Mouse (Mus musculus): Measurements from ENCODE around the gene Mylk4.

The Mylk4 gene

DNA sequence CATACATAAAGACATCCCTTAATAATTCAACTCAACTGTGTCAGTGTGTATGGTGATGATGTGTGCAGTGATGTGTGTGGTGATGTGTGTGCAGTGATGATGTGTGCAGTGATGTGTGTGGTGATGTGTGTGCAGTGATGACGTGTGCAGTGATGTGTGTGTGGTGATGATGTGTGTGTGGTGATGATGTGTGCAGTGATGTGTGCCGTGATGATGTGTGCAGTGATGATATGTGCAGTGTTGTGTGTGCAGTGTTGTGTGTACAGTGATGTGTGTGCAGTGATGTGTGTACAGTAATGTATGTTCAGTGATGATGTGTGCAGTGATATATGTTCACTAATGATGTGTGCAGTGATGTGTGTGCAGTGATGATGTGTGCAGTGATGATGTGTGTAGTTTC is 75.9 kb downstream of the Mylk4 start:
- DNase-seq (ENCODE audit: low read depth, low spot score) = no peak

DNA sequence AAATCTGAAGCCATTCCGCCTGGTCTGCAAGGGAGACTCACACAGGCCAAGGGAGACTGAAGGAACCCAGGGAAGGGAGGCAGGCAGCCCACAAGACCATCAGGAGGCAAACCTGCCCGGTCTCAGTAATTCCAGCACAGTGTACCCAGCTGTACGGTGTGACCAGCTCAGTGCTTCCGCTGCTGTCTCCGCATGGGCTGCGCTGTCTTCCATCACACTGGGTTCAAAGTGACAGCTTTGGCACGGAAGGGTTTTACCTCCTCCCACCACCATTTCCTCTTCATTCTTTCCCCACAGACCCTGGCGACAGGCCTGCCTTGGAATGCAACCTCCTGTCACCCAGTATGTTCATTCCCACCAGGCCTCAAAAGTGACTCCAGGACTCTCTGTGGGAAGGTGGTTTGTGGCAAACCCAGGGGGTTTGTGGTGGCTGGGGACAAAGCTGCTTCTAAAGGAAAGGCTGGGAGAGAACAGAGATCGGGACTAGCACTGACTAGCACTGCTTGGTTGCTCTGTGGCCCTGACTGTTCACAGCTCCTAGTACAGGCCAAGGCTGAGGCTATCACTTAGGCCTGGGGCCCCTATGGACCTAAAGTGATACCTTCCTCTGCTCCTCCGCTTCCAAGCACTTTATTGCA is 77.0 kb downstream of the Mylk4 start:
- no peak for DNase-seq (ENCODE audit: low read depth, low spot score)

DNA sequence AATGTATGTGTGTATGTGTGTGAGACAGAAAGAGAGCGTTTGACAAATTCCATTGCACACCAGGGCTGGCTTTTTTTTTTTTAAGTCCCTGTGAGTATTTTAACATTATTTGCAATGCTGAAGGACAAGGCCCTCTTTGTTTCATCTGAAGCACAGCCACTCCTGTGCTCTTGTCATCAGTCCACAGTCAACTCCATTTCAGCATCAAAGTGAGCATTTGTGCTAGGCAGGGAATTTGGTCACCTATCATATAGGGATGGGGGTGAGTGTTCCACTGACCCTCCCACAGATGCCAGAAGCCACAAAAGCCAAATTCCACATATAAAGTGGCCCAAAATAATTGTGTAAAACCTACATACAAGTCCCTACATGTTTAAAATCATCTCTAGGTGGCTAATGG is 78.4 kb downstream of the Mylk4 start:
- no peak for DNase-seq (ENCODE audit: low read depth, low spot score)

DNA sequence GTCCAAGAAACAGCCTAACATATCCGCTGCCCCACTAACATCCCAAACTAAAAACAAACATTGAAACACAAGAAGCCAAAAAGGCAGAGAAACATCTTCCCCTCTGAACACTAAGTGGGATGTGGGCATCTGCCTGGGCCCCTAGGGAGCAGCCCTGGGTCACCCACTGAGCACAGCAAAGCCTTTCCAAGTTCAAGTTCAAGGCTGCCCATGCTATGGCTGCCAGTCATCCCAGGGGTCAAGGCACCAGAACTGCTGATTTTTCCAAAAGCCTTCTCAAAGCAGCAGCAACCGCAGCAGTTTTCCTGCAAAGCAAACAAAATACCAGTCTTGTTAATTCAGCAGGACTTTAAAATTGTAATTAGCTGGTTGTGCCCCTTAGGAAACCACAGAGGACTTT is 78.8 kb downstream of the Mylk4 start:
- no peak for DNase-seq (ENCODE audit: low read depth, low spot score)

DNA sequence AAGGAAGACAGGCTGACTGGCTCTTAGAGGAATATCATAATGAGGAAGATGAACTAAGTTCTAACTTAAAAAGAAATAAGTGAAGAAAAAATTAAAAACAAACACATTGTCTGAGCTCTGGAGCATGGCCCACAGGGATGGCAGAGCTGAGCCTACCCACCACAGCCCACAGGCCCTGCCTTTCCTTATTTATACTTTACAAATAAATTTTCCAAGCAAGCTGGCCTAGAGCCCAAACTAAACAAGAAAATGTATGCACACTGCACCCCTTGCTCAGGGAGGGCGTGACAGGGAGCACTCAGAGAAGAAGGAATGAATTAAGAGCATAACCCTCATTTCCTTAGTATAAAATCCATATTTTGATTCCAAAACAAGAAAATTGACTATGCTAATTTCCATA is 82.2 kb downstream of the Mylk4 start:
- DNase-seq (ENCODE audit: low read depth, low spot score) = no peak

DNA sequence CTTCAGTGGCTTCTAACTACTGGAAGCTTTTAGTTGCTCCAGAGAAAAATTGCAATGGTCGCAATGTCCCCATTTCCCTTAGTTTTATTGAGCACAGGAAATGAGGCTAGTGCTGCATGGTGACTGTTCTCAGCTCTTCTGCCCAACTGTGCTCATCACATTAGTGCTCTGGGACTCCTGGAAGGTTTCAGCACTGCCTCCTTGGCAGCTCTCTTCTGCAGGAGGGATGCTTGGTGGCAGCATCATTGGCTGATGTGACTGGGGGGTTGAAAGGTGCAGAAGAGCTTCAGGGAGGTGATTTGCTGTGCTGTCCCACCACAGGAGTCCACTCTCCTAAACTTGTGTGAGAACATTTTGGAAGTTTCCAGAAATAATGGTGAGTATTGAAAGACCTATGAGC is 84.4 kb downstream of the Mylk4 start:
- DNase-seq (ENCODE audit: low read depth, low spot score) = no peak

DNA sequence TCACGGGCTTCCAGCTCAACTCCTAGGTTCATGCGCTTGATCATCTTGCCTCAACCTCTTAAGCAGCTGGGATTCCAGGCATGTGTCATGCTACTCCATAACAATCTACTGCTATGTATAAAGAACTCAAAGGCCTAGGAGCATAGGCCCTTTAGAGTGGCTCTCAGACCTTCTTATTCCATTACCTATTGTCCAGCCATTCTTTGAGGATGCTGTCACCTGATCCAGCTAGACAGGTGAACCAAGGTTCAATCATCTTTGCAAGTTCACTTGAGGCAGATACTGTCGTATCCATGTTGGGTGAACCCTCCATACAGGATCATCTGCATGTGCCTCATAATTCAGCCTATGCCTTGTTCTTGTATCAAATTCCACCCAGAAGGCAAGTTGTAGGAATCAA is 84.8 kb downstream of the Mylk4 start:
- no peak for DNase-seq (ENCODE audit: low read depth, low spot score)

DNA sequence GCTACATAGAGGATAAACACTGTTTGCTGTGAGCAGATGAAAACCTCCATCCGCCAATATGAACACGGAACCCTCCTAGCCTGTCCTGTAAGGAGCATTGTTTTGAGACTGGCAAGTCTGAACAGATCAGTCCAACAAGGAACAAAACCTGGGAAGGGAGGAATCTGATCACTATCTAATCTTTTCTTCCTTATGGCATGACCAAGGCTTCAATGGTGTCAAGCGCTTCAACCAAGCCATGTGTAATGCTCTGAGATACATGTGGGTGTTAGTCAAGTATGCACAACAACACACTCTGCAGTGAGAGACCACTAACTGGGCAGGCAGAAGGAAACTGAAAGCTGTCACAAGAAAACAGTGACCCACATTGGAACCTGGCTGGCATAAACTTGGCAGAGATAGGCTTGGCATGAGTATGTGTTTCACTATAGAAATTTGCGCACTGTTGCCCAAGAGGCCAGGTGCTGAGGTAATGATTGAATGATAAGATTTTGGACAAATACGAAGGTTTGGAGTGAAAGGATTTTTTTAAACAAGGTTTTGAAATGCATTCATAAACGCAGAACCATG is 89.8 kb downstream of the Mylk4 start:
- DNase-seq (ENCODE audit: low read depth, low spot score) = no peak

DNA sequence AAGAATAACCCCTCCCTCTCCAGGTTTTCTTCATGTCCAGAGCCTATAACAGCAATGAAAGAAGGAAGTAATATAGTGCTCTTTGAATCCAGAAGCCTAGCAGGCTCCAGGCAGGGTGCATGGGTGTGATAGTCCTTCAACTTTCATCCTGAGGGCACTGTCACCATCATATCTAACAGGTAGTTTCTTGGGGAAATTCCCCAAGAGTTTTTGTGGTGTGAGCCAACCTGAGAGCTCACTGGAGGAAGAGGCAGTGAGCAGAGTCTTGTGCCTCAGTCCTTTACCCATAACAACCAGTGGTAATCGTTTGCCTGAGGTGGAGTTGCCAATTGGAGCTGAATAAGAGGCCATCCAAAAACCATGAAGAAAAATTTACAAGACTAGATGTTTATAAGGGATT is 91.2 kb downstream of the Mylk4 start:
- DNase-seq (ENCODE audit: low read depth, low spot score) = no peak

DNA sequence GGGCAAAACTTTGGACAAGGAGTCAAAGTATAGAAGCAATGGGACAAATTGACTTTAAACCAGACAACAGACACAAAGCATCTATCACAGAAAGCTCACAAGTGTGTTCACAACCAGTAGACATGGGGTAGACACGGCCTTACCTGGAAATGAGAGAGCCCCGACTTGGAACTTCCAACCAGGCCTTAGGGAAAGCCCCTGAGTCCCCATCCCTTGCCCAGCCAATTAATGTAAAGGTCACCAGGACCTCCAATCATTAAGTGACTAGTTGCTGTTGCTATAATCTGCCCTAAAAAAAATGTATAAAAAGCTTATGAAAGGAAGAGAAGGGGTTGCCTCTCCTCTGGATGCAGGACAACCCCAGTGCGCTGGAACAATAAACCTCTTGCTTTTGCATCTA is 93.5 kb downstream of the Mylk4 start:
- DNase-seq (ENCODE audit: low read depth, low spot score) = no peak

DNA sequence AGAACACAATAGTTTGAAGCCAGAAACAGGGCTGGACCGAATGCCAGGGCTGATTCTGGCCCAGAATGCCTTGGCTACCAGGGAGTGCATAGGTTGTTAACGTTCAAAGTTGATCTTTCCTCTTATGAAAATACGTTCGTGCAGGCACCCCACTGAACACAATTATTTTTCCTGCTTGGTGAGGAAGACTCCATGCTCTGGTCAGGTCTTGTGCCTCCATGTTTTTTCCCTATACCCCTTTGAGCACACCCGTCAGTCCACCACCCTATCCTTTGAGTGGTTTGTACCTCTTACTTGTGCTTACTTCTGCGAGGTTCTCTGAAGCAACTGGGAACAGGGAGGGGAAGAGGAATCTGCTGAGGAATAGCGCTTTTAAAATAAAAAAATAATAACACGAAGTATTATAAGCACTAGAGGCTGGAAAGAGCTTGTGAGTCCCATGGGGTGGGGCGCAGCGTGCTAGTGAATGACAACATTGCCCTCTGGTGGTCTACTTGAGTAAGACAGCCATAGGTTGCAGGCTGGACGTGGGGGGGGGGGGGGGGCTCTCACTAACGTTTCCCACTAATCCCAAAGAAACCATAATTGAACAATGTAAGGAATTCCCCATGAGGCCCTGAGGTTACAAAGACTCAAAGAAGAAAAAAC is 102.8 kb downstream of the Mylk4 start:
- DNase-seq (ENCODE audit: low read depth, low spot score) = peak; percentile 84

DNA sequence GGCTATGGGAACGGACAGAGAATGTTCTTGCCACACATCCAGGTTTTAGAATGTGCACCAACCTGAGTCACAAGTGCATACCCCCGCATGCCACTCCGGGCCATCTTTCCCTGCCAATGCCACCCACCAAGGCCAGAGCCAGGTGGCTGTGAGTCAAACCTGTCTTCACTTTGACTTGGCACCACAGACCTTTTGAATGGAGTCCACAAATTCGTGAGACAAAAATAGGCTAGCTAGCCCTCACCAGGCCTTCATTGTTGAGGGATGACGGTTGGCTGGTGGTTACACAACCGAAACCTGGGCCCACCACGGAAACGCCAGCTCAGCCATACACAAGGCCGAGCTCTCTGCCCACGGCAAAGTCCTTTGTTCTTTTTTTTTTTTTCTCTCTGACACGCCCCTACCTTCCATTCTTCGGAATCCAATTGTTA is 103.6 kb downstream of the Mylk4 start:
- no peak for DNase-seq (ENCODE audit: low read depth, low spot score)

DNA sequence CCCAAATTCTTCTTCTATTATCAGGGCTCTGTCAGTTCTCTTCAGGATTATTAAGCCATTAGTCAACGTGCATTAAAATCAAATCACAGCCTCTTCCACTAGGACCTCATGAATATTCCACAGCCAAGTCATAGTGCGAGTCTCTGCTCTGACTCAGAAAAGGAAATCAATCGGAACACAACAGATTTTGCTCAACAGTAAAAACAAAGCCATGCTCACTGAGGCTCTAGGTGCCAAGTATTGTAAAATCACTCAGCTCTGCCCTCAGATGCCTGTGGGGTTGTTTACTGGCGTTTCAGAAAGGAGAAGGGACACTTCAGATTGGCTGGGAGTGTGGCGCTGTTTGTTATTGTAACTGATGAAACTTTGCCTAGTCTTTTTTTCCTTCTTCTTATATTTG is 104.8 kb downstream of the Mylk4 start:
- DNase-seq (ENCODE audit: low read depth, low spot score) = no peak

DNA sequence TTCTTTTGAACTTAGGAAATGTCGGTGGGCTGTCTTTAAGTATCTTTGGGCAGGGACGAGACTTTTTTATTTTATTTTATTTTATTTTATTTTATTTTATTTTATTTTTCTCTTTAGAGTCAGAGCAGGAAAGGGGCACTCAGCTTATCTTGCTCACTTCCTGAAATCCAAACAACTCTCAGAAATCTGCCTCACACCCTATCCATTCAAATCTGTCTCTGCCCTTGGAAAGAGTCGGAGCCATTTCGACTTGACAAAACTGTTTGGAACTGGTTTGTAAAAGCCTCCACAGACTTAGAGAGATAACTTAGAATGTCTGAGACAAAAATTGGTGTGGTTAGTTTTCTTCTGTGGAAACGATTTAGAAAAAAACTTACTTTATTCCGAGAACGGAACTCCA is 113.0 kb downstream of the Mylk4 start:
- no peak for DNase-seq (ENCODE audit: low read depth, low spot score)

DNA sequence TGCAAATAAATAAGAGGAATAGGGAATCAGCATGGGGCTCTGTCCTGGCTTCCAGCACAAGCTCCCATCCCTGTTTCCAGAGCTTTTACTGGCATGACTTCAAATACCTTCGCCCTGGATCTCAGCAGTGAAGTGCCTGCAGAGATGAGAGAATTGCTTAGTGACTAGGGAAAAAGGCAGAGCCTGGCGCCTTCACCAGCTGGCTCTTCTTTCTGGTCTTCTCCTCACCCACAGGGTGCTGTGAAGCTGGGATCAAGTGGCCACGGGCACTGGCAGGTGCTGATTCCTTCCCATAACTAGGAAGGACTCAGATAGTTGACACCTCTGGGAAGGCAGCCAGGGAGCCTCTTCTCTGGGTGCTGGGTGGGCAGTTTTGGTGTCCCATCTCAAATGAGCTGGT is 115.5 kb downstream of the Mylk4 start:
- DNase-seq (ENCODE audit: low read depth, low spot score) = peak; percentile 35

DNA sequence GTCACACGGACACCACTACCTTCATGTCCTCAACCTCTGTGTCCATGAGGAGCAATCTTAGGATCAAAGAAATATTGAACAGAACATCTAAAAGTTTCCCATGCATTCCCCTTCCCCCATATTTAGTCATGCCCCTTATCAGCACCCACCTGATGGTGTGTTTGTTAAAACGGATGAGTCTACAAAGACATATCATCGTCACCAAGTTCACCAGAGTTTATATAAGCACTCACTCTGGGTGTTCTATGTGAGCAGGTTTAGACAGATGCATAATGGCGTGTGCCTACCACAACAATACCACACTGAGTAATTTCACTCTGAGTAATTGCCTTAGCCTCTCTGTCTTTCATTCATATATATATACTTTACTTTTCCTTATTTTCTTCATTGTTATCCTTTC is 116.4 kb downstream of the Mylk4 start:
- no peak for DNase-seq (ENCODE audit: low read depth, low spot score)

DNA sequence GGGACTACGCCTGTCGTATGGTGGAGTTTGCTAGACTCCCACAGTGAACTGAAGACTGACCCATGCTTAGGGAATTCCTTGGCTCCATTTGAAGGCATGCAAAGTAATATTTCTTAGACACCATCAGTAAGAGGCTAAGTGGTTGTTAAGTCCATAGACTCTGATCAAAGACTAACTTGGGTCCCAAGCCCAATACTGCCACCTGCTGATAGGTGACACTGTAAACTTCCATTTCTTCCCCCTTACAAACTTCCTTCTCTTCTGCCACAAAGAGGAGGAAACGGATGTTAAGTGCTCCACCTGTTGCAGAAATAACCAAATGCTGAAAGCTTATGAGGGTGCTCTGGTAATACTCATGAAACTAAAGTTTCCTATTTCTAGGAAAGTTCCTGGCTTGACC is 121.7 kb downstream of the Mylk4 start:
- DNase-seq (ENCODE audit: low read depth, low spot score) = peak; percentile 26

DNA sequence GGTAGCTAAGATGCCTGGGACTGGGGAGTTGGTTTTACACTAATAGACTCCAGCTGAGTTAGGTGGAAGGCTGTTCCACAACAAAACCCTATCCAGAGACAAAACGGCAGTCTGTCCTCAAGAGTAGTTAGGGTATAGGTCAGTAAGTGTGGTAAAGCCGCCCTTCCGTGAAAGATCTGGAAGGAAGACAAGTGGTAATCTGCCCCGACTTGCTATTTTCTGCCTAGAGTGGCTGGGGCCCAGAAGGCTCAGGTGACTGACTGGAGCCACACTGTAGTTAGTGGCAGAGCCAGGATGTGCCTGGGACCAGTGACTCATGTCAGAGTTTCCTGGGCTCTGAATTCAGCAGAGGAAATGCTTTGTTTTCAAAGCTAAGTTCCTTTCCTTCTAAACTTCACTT is 123.5 kb downstream of the Mylk4 start:
- no peak for DNase-seq (ENCODE audit: low read depth, low spot score)

DNA sequence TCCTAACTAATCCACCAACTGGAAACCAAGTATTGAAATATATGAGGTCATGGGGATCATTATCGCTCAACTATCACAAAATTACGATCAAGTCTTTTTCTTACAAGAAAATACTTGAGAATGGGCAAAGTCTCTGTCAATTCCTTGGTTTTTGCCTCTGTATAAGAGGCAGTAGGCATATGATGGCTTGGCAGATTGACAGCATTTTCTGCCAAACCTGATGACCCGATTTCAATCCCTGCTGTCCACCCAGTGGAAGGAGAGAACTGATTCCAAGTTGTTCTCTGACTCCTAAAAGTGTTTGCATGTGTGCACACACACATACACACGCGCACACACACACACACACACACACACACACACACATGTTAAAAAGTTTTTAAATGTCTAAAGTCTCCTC is 124.5 kb downstream of the Mylk4 start:
- no peak for DNase-seq (ENCODE audit: low read depth, low spot score)

DNA sequence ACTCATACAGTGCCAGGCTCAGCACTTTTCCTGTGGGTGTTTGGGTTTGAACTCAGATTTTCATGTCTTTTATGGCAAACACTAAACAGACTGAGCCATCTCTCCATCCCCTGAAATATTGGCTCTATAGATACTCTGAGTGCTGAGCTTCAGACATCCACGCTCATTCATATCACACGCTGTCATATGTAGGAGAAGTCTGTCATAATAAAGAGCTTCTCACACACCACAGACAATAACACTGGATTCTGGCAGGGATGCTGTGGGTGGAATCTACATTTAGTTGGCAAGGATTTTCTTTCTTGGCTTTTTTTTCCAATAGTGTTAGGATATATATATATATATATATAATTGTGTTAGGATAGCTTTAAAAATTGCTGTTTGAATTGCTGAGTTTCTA is 126.2 kb downstream of the Mylk4 start:
- DNase-seq (ENCODE audit: low read depth, low spot score) = peak; percentile 30
